Mouse (Mus musculus): ENCODE results near the gene Adamts18.

Adamts18 gene

DNA sequence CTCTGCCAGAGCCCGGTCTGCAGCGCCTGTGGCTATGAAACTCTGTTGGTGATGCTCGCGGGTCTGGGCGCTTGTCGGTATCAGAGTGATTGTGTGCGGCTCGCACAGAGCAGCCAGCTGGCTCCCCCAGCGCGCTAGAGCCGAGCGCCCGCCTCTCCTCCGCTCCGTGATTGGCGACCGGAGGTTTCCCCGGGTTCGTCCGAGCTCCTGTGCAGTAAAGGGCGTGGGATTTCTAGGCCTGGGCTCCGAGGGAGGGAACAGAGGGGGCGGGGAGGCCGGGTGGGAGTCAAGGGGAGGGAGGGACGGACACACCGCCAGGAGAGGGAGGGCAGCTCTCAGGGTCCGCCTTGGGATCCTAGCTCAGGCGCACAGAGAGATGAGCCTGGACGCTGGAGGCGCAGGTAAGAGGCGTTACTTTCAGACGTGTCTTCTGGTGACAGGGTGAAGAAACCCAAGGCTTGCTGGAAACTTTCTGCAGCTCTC is at the start of gene Adamts18:
Gene Adamts18 (minus strand): TSS at position 86 of the 483 bp plus-strand sequence.
- DNase-seq (ENCODE audit: low read depth, low spot score): no peak

GRCm38 (mm10) chr8:113896446-113896845 is 47.9 kb upstream of the Adamts18 start:
- DNase-seq (ENCODE audit: low read depth, low spot score): no peak

- DNase-seq (ENCODE audit: low read depth, low spot score): no peak
Measured at GRCm38 (mm10) chr8:113891376-113891775, 42.8 kb upstream of the Adamts18 start.

DNA sequence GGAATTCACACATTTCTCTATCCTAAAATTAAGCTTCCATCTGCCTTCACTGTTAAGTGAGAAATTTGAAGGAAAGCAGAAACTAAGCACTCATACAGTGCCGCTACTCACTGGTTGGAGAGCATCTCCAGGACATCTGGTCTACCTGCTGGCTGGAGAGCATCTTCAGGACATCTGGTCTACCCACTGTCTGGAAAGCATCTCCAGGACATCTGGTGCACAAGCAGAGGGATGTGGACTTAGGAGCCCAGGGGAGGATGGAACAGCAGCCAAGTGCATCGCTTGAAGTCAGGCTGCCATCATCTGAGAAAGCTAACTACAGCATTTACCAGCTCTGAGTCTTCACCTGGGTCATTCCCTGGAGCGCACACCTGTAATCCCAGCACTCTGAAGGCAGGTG is 38.0 kb upstream of the Adamts18 start:
- no peak for DNase-seq (ENCODE audit: low read depth, low spot score)

- no peak for DNase-seq (ENCODE audit: low read depth, low spot score)
Measured at GRCm38 (mm10) chr8:113885101-113885500, 36.6 kb upstream of the Adamts18 start.

GRCm38 (mm10) chr8:113883994-113884393 is 35.5 kb upstream of the Adamts18 start:
- no peak for DNase-seq (ENCODE audit: low read depth, low spot score)

DNA sequence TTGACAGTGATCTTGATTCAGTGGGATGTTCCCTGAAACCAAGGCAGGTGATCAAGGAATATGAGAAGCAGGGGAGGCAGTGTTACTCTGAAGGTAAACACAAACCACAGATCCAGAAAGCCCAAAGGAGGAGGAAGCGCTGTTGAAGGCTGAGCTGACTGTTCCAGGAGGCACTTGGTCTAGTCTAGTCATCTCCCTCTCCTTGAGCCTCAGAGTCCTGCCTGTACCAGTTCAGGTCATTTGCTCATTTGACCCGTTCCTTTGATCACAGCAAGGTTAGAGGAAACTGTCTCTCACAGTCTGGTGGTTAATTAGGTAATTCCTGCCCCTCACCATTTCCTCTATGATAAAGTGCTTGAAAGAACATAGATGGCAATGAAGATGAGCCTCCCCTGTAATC is 34.0 kb upstream of the Adamts18 start:
- DNase-seq (ENCODE audit: low read depth, low spot score): no peak

DNA sequence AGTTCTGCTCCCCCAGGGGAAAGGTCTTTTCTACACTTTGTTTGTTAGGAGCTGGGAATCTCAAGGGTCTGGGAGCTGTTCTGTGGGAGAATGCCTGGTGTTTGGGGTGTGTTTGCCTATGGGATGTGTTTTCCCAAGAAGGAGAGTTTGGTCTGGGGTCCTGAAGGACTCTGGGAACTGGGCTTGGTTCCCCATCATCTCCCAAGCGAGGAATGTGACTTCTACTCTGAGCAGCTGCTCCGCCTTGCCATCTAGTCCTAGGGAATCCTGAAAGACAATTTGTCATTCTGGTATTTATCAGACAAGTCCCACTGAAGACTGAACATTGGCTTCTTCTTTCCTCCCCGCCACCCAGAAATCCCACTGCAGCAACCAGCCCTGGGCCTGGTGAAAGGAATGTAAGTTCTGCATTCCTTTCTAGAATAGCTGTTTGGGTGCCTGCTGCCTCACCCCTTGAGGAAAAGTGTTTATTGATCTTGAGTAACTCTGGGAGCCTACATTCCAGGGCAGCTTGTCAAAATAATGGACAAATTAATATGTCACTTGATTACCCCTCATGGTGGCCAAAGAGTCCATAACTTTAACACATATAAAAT is 30.0 kb upstream of the Adamts18 start:
- DNase-seq (ENCODE audit: low read depth, low spot score): no peak

DNA sequence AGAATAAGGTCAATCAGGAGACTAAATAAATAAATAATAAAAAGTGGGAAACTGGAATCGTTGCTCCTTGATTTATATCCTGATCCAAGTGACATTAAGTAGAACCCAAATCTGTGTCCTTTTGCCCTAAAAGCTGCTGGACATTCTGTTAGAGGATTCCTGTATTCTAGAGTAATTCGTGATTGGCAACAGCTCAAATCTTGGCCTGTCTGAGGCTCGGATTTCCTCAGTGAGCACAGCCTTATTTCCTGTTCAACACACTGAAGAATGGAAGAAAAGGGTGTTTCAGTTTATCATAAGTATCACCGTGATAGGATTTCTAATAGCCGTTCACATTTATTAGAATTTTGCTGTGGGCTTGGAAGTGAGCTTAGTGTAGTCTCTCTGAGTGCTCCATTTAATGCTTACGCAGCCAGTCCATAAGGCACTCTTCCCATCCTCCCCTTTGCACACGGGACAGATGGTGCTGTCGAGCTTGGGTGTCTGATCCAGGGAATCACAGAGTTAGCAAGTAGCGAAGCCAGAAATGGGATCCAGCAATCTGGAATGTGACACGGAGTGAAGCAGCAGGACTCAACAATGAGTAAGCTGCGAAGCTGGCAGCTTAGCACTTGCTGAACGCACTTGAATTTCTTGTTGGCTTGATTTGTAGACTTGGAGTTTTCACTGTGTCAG is 25.0 kb upstream of the Adamts18 start:
- DNase-seq (ENCODE audit: low read depth, low spot score): no peak

DNA sequence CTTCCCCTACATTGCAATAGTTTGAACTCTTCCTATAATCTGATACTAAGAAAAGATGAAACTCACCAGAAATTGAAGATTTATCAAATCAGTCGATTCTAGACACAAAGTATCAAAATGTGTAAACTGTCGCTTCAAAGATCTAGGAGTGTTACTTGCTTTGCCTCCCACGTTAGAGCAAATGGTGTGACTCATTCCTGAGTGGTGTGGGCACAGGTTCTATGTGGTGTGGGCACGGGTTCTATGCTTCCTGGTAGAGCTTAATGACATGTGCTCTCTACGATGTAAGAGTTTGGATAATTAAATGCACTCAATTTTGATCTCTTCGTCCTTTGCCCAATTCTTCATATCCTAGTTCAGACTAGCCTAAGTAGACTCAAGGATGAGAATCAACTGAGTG is 23.9 kb upstream of the Adamts18 start:
- no peak for DNase-seq (ENCODE audit: low read depth, low spot score)

GRCm38 (mm10) chr8:113866530-113866929 is 18.0 kb upstream of the Adamts18 start:
- no peak for DNase-seq (ENCODE audit: low read depth, low spot score)

GRCm38 (mm10) chr8:113865326-113866093 is 17.0 kb upstream of the Adamts18 start:
- DNase-seq (ENCODE audit: low read depth, low spot score): no peak

GRCm38 (mm10) chr8:113859890-113860683 is 11.5 kb upstream of the Adamts18 start:
- DNase-seq (ENCODE audit: low read depth, low spot score): no peak

DNA sequence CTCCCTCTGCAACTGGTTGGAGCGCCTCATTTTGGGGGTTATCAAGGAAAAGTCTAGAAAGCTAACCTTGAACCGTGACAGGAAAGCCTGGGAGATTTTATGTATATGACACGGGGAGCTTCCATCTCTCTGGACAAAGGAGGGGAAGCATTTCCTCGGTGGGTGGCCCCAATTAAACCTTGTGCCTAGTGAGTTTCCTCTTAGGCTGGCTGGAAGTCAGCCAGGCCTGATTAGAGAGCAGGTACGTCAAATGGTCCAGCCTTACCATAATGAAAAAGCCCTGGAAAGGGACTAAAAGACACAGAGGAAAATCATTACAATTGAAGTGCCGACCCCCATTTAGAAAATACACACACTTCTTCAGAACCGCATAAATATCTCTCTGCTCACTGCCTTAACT is 10.3 kb upstream of the Adamts18 start:
- DNase-seq (ENCODE audit: low read depth, low spot score): no peak

- no peak for DNase-seq (ENCODE audit: low read depth, low spot score)
Measured at GRCm38 (mm10) chr8:113854622-113855293, 6.2 kb upstream of the Adamts18 start.

- no peak for DNase-seq (ENCODE audit: low read depth, low spot score)
Measured at GRCm38 (mm10) chr8:113853714-113854113, 5.2 kb upstream of the Adamts18 start.

GRCm38 (mm10) chr8:113851655-113852054 is 3.1 kb upstream of the Adamts18 start:
- DNase-seq (ENCODE audit: low read depth, low spot score): no peak

GRCm38 (mm10) chr8:113848081-113848652 is 371 bp downstream of the Adamts18 start:
- DNase-seq (ENCODE audit: low read depth, low spot score): no peak

DNA sequence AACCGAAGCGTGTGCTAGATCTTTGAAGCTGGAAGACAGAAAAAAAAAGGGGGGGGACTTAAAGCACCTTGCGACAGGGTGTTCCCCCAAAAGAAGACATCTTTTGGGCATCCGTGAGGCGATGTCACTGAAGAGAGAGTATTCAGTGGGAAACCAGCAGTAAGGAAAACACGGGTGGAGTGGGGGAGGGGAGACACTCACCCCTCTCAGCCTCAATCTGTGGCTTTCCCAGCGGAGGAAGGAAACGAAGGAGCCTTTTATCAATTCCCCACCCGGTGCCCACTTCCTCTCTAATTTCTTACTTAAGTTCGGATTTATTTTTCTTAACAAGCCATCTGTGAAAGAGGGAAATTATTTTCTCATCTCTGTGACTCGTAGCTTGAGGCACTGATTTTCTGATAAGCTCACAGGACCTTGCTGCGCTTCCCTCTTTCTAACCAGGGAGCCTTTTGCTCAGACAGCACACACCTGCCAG is 895 bp downstream of the Adamts18 start:
- DNase-seq (ENCODE audit: low read depth, low spot score): no peak

- no peak for DNase-seq (ENCODE audit: low read depth, low spot score)
Measured at GRCm38 (mm10) chr8:113846669-113847068, 1.9 kb downstream of the Adamts18 start.
